Mouse (Mus musculus): ENCODE measurements around the gene Nudt4. TPM values are rescaled to one million over a fixed set of nuclear protein-coding genes. Genes with fewer than 3 reads are reported as not detected.

The Nudt4 gene
- polyA plus RNA-seq, 1 experiment from 2014 or later = 79.2 TPM

DNA sequence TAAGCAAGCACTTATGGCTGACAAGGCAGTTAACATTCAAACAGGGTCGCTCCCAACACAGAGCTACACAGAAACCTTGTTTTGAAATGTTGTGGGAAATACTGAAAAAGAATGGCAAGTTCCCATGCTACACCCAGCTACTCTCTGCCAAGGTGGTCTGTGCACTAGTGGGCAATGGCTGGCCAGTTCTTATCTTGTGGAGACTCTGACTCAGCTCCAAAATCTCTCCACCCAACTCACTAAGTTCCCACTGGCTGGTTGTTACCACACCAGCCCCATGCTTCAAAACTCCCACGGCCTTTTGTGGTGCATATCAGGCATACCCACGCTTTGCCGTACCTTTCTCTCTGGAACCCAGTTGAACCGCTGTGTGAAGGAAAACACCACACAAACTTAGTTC is 31.0 kb downstream of the Nudt4 start:
- Histone ChIP-seq H3K4me2 (replicated peaks) (no peak overlapping the region), H3K4me1 (peaks cover 18% of the 10 kb centered on the region), H3K9ac (replicated peaks) (no peak overlapping the region), H3K27me3 (no peaks in the 10 kb centered on the region), H3K36me3 (no peaks in the 10 kb centered on the region), H3K4me3 (no peak overlapping the region), H3K9me3 (no peaks in the 10 kb centered on the region), H3K27ac (replicated peaks) (no peak overlapping the region)
- WGBS = 94% methylated on average over 5 of the region's 5 CpGs
- ATAC-seq (replicated peaks) = no peak

DNA sequence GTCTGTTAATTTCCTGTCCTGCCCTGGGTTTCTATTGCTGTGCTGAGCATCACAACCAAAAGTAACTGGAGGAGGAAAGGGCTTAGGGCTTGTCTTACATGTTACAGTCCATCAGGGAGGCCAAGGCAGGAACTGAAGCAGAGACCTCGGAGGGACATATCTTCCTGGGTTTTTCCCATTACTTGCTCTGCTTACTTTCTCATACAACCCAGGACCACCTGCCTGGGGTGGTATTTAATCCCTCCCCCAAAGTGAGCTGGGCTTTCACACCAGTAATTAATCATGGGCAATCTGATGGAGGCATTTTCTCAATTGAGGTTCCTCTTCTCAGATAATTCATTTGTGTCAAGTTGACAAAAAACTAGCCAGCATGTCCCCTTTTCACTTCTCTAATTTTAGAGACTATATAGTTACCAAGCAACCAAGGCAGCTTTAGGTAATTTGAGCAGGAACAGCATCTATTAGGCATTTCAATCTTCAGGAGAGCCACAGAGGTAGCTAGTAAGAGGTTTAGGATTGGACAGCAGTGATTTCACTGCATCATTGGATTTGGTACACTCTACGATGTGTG is 33.3 kb downstream of the Nudt4 start:
- Histone ChIP-seq H3K9ac (replicated peaks) (no peak overlapping the region), H3K4me1 (peaks cover 18% of the 10 kb centered on the region), H3K4me3 (no peak overlapping the region), H3K4me2 (replicated peaks) (no peak overlapping the region), H3K36me3 (no peaks in the 10 kb centered on the region), H3K27me3 (no peaks in the 10 kb centered on the region), H3K27ac (replicated peaks) (no peak overlapping the region), H3K9me3 (no peaks in the 10 kb centered on the region)
- no peak for ATAC-seq (replicated peaks)
- WGBS = 40% methylated on average over 2 of the region's 2 CpGs

DNA sequence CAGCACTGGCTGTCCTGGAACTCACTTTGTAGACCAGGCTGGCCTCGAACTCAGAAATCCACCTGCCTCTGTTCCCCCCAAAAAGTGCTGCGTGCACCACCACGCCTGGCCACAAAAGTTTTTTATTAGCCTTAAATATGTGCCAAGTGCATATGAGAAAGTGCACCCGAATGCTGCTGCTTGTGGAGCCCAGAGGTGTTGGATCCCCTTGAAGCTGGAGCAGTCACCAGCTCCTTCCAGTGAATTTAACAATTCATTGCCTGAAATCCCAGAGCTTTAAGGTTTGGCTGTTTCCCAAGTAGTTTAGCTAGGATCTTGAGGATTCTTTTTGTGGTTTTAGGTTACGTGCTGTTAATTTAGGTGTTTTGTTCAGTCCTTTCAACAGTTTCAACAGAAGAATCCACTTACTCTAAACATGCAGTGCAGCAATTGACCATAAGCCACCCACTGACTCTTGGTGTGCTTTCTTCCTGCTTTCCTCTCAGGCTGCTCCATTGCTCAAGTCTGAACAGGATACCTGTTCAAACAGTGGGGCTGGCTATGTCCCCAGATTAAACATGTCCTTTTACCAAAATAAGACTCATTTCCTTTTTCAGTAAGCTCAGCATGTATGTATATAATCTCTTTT is 37.3 kb downstream of the Nudt4 start:
- H3K27me3 ChIP-seq = no peaks in the 10 kb centered on the region
- no peaks in the 10 kb centered on the region for H3K9me3 ChIP-seq
- no peaks in the 10 kb centered on the region for H3K36me3 ChIP-seq
- no peak for ATAC-seq (replicated peaks)
- H3K4me1 ChIP-seq = peaks cover 15% of the 10 kb centered on the region
- H3K4me3 ChIP-seq = no peak overlapping the region
- H3K4me2 ChIP-seq (replicated peaks) = no peak overlapping the region
- H3K9ac ChIP-seq (replicated peaks) = no peak overlapping the region
- WGBS = 68% methylated on average over 5 of the region's 5 CpGs
- H3K27ac ChIP-seq (replicated peaks) = no peak overlapping the region

DNA sequence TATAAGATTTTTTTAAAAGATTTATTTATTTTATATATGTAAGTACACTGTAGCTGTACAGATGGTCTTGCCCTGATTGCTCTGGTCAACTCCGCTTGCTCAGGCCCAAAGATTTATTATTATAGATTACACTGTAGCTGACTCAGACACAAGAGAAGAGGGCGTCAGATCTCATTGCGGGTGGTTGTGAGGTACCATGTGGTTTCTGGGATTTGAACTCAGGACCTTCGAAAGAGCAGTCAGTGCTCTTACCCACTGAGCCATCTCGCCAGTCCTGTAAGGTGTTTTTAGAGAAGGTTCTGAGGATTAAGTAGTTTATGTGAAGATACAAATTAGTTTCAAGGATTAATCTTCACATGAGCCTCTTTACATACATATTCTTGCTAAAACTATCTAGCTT is 38.1 kb downstream of the Nudt4 start:
- H3K4me3 ChIP-seq = no peak overlapping the region
- 96% methylated on average over 5 of the region's 5 CpGs for WGBS
- H3K27ac ChIP-seq (replicated peaks) = no peak overlapping the region
- no peaks in the 10 kb centered on the region for H3K9me3 ChIP-seq
- no peak for ATAC-seq (replicated peaks)
- no peaks in the 10 kb centered on the region for H3K36me3 ChIP-seq
- H3K4me1 ChIP-seq = peaks cover 8% of the 10 kb centered on the region
- no peaks in the 10 kb centered on the region for H3K27me3 ChIP-seq
- no peak overlapping the region for H3K9ac ChIP-seq (replicated peaks)
- no peak overlapping the region for H3K4me2 ChIP-seq (replicated peaks)

DNA sequence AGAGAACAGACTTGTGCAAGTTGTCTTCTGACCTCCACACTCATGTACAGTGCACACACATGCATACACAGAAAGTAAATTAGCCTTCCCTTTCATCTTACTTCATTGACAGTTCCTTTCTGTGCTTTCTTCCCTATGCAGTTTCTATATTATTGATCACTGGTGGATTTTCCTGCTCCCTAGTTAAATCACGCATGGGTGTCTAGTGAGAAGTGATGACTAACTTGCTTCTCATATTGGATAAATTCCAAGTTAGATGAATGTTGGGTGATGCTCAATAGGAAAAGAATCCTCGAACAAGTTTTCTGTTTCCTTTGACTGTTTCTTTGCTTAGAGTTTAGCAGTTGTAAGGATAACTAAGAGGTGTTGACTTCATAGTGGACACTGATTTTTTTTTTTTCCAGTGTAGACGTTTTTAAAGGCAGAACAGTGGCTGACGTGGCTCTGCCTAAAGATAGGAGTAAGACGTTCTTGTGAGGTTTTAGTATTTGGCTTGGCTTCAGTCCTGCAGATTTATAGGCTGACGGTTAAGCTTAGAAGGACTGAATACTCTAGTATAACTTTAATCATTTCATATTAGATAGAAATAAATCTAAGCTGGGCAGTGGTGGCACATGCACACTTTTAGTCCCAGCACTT is 38.8 kb downstream of the Nudt4 start:
- no peaks in the 10 kb centered on the region for H3K36me3 ChIP-seq
- no peak overlapping the region for H3K4me2 ChIP-seq (replicated peaks)
- H3K9ac ChIP-seq (replicated peaks) = no peak overlapping the region
- H3K9me3 ChIP-seq = no peaks in the 10 kb centered on the region
- no peak for ATAC-seq (replicated peaks)
- no peaks in the 10 kb centered on the region for H3K27me3 ChIP-seq
- WGBS = 87% methylated on average over 6 of the region's 6 CpGs
- no peak overlapping the region for H3K4me3 ChIP-seq
- peaks cover 2% of the 10 kb centered on the region; the same call in 1 of the 2 replicates for H3K4me1 ChIP-seq
- H3K27ac ChIP-seq (replicated peaks) = no peak overlapping the region

DNA sequence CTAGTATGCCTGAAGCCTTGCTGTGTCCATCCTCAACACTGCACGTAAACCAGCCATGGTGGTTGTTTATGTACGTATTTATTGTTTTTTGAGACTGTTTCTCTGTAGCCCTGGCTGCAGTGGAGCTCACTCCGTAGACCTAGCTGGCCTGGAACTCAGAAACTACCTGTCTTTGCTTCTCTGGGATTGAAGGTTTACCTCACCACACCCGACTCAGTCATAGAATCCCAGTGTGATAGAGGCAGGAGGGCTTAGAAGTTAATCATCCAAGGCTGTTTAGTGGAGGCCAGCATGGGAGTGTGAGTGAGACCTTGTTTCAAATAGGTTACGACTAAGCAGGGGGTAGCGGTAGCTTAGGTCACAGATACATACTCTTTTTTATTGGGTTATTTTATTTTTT is 46.3 kb downstream of the Nudt4 start:
- Histone ChIP-seq H3K27me3 (no peaks in the 10 kb centered on the region), H3K9ac (replicated peaks) (no peak overlapping the region), H3K4me1 (peaks cover 33% of the 10 kb centered on the region), H3K9me3 (no peaks in the 10 kb centered on the region), H3K4me2 (replicated peaks) (no peak overlapping the region), H3K27ac (replicated peaks) (no peak overlapping the region), H3K4me3 (no peak overlapping the region), H3K36me3 (no peaks in the 10 kb centered on the region)
- no peak for ATAC-seq (replicated peaks)
- WGBS = 97% methylated on average over 6 of the region's 6 CpGs

DNA sequence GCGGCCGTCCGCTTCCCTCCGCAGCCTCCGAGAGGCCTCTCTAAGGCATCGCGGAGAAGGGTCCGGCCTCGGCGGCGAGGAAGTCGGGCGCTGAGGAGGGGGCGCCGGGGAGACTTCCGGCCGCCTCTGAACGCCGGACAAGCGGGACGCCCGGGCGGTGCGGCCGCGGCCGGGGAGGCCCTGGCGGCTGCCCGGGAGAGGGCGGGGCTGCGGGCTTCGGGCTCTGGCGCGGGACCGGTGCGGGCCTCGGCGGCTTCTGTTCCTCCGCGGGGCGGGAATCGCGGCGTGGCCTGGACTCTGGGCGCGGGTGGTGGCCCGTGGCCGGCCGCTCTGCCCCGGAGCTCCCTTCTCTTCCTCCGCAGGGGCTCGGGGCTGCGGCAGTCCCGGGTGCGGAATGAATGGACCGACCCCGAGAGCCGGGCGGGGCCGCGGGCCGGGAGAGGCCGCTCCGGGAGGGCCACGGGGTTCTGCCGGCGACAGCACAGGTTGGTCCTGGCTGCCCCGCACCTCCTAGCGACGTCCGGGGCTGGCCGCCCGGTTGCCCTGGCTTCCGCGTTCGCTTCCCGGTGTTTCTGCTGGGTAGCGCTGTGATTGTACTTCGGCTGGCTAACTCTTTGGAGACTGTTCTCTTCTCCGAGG is 48.5 kb downstream of the Nudt4 start:
- peaks cover 33% of the 10 kb centered on the region for H3K4me1 ChIP-seq
- H3K9me3 ChIP-seq = no peaks in the 10 kb centered on the region
- peak overlapping the region; percentile 88 for H3K9ac ChIP-seq (replicated peaks)
- H3K36me3 ChIP-seq = no peaks in the 10 kb centered on the region
- peak; percentile 75; the same call in 1 of the 2 replicates for ATAC-seq (replicated peaks)
- H3K27me3 ChIP-seq = no peaks in the 10 kb centered on the region
- peak overlapping the region; percentile 96 for H3K4me3 ChIP-seq
- under 1% methylated on average over 75 of the region's 80 CpGs for WGBS
- H3K4me2 ChIP-seq (replicated peaks) = peak overlapping the region; percentile 73
- peak overlapping the region; percentile 94 for H3K27ac ChIP-seq (replicated peaks)

DNA sequence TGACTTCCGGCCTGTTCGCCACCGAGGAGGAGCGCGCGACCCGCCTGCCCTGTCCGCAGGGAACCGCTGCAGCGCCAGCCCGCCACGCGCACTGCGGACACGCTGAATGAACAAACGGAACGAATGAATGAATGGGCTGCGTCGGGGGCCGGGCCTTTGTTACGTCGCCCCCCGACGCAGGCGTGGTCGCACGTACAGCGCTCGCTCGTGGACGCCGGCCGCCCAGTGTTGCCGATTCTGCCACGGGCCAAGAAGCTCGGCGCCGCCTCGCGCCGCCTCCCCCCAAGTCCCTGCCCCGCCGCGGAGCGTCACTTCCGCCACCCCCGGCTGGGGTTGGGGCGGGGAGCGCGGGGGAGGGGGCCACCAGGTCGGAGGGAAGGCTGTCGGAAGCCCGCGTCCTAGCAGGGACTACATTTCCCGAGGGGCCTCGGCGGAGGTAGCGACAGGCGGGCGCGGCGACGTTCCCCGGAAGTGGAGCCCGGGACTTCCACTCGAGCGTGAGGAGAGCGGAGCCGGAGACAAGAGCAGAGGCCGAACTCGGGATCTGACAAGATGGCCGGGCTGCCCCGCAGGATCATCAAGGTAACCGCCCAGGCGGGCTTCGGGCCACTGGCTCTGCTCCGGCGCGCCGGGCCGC is 49.2 kb downstream of the Nudt4 start, which contains the start of gene Ube2n:
Gene Ube2n (plus strand): TSS at position 490 of the 637 bp plus-strand sequence.
- under 1% methylated on average over 78 of the region's 81 CpGs for WGBS
- H3K9me3 ChIP-seq = no peaks in the 10 kb centered on the region
- ATAC-seq (replicated peaks) = peak; percentile 98
- peaks cover 33% of the 10 kb centered on the region for H3K4me1 ChIP-seq
- no peaks in the 10 kb centered on the region for H3K27me3 ChIP-seq
- no peaks in the 10 kb centered on the region for H3K36me3 ChIP-seq
- peak within 1 kb of the TSS; percentile 73 for H3K4me2 ChIP-seq (replicated peaks)
- H3K9ac ChIP-seq (replicated peaks) = peak within 1 kb of the TSS; percentile 88
- H3K27ac ChIP-seq (replicated peaks) = peak within 1 kb of the TSS; percentile 94
- H3K4me3 ChIP-seq = peak within 1 kb of the TSS; percentile 96

DNA sequence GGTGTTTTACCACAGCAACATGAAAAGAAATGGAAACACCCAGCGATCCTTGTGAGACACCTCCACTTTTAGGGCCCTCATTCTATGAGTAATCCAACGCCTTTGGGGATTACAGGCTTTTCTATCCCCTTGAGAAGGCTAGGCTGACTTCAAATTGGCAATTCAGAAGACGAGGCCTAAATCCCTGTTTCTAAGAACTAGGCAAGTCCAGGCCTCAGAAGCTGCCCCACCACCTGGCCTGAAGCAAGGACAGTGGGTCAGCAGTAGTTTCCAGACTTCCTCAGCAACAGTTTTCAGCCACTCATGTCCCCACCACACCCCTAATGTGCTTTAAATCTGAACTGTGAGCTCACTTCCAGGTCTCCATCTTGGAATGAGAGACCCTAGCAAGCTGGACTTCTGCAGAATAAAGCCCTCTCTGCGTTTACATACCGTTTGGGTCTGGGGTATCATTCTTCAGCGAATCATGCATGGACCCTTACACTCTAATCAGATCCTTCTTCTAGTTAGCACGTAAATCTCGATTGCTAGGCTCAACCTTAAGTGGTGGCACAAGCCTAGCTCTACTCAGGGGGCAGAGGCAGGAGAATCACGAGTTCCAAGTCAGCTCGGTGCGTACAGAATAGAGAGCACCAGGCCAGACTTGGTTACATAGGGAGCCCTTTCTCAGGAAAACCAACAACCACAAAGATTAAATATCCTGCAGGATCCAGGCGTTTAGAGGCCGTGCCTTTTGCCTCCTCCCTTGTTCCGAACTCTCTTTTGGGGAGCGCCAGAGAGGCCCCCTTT is 50.0 kb downstream of the Nudt4 start:
- peak overlapping the region; percentile 52 for H3K9ac ChIP-seq (replicated peaks)
- no peaks in the 10 kb centered on the region for H3K36me3 ChIP-seq
- H3K4me1 ChIP-seq = peaks cover 33% of the 10 kb centered on the region
- WGBS = 30% methylated on average over 15 of the region's 15 CpGs
- H3K4me2 ChIP-seq (replicated peaks) = peak overlapping the region; percentile 50
- no peaks in the 10 kb centered on the region for H3K9me3 ChIP-seq
- no peaks in the 10 kb centered on the region for H3K27me3 ChIP-seq
- peak overlapping the region; percentile 94 for H3K27ac ChIP-seq (replicated peaks)
- peak overlapping the region; percentile 96 for H3K4me3 ChIP-seq
- ATAC-seq (replicated peaks) = peak; percentile 18

DNA sequence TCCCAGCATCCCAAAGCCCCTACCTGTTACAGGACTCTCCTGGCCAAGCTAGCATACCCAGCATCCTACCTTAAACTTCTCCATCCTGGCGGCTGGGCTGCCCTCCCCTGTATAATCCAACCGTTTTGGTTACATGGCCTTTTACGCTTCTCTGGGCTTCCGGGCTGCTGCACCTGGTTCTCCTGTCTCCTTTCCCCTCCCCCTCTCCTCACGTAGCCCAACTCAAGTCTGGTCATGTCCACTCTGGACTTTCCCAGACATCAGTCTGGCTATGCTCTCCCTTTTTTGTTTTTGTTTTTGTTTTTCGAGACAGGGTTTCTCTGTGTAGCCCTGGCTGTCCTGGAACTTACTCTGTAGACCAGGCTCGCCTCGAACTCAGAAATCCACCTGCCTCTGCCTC is 51.3 kb downstream of the Nudt4 start:
- ATAC-seq (replicated peaks) = no peak
- no peak overlapping the region for H3K4me3 ChIP-seq
- H3K4me1 ChIP-seq = peaks cover 23% of the 10 kb centered on the region
- H3K27ac ChIP-seq (replicated peaks) = no peak overlapping the region
- no peaks in the 10 kb centered on the region for H3K27me3 ChIP-seq
- no peak overlapping the region for H3K4me2 ChIP-seq (replicated peaks)
- no peak overlapping the region for H3K9ac ChIP-seq (replicated peaks)
- 83% methylated on average over 8 of the region's 8 CpGs for WGBS
- no peaks in the 10 kb centered on the region for H3K9me3 ChIP-seq
- no peaks in the 10 kb centered on the region for H3K36me3 ChIP-seq

DNA sequence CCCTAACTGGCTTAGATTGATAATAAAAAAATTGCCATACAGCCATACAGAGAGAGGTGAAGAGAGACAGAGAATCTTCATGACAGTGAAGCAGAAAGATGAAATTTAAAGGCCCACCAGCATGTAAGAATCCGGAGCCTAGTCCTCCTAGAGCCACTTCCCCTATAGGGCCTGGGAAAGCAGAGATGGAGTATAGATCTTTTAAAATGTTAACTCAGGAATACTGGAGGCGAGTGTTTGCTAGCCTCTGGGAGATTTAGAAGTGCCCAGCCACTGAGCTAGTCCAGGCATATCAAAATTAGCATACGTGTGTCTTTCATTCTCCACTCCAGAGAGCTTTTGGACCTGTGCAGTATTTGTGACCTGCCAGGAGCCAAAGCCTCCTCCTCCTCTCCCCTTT is 54.7 kb downstream of the Nudt4 start:
- Histone ChIP-seq H3K9me3 (no peaks in the 10 kb centered on the region), H3K4me2 (replicated peaks) (no peak overlapping the region), H3K4me3 (no peak overlapping the region), H3K27me3 (no peaks in the 10 kb centered on the region), H3K27ac (replicated peaks) (no peak overlapping the region), H3K36me3 (no peaks in the 10 kb centered on the region), H3K9ac (replicated peaks) (no peak overlapping the region), H3K4me1 (peaks cover 5% of the 10 kb centered on the region; the same call in 1 of the 2 replicates)
- 78% methylated on average over 3 of the region's 3 CpGs for WGBS
- no peak for ATAC-seq (replicated peaks)

Measured in forebrain, embryonic 15.5 days (tissue).